Mouse (Mus musculus) CH12.LX (cell line): ENCODE data around the gene Spx. TPM values are rescaled to one million over a fixed set of nuclear protein-coding genes. Genes with fewer than 3 reads are reported as not detected.

Experiments used
- DNase-seq: peaks from one replicate; pipeline ENCODE4 v3.0.0-alpha.2; 2013; ENCODE audit errors: extremely low read depth
- H3K27ac ChIP-seq: 2 replicates; pipeline ENCODE4 v1.5.1; 2012; ENCODE audit warnings: low read depth, mild to moderate bottlenecking, control low read depth, moderate library complexity; ENCODE audit not compliant: insufficient read depth
- H3K27me3 ChIP-seq: replicated peaks from 2 replicates; pipeline ENCODE3; 2012; ENCODE audit warnings: inconsistent platforms
- H3K36me3 ChIP-seq, 2 experiments: replicated peaks in 1 of 2; 2 replicates each; pipeline versions ENCODE3 to v1.6.1; 2012; ENCODE audit warnings: inconsistent platforms in 1 of 2, low read length in 1 of 2, mild to moderate bottlenecking in 1 of 2, mixed read lengths in 1 of 2, moderate library complexity in 1 of 2; ENCODE audit not compliant: control insufficient read depth in 1 of 2, insufficient read depth in 1 of 2
- H3K4me1 ChIP-seq, 2 experiments: 2 replicates each; pipeline ENCODE4 v1.6.1; 2012; ENCODE audit warnings: inconsistent platforms in 1 of 2, moderate library complexity in 1 of 2; ENCODE audit not compliant: insufficient read depth in 2 of 2, control insufficient read depth in 1 of 2
- H3K4me2 ChIP-seq: 2 replicates; pipeline ENCODE4 v1.6.1; 2012; ENCODE audit warnings: low read depth, mild to moderate bottlenecking, control low read depth; ENCODE audit not compliant: poor library complexity, insufficient read depth, severe bottlenecking
- H3K4me3 ChIP-seq, 3 experiments: fragments of 150-350 bp in 1 of 3; sonication (generic) in 1 of 3; replicated peaks in 1 of 3; 2 replicates each; pipeline versions ENCODE3 to v1.5.1; 2011 to 2012; ENCODE audit warnings: low read depth in 2 of 3, low read length in 2 of 3, mild to moderate bottlenecking in 2 of 3, moderate library complexity in 2 of 3, control low read depth in 1 of 3, improper control_type of control experiment in 1 of 3, inconsistent platforms in 1 of 3, mixed read lengths in 1 of 3; ENCODE audit not compliant: poor library complexity in 1 of 3
- H3K79me2 ChIP-seq: replicated peaks from 2 replicates; pipeline ENCODE4 v1.6.1; 2012; ENCODE audit warnings: mild to moderate bottlenecking, moderate library complexity; ENCODE audit not compliant: control insufficient read depth, poor library complexity, insufficient read depth, severe bottlenecking; ENCODE audit errors: extremely low read depth
- H3K9ac ChIP-seq: 2 replicates; pipeline ENCODE4 v1.6.1; 2012; ENCODE audit warnings: low read depth, mild to moderate bottlenecking, control low read depth, moderate library complexity; ENCODE audit not compliant: insufficient read depth
- H3K9me3 ChIP-seq: replicated peaks from 2 replicates; pipeline ENCODE3; 2012; ENCODE audit warnings: low read length, inconsistent platforms, mixed read lengths
- BHLHE40 ChIP-seq: IDR thresholded peaks from 2 replicates; pipeline ENCODE4 v1.6.1; 2011; ENCODE audit warnings: mild to moderate bottlenecking, low read depth, low read length, improper control_type of control experiment
- CHD1 ChIP-seq: IDR thresholded peaks from 2 replicates; pipeline ENCODE4 v1.6.1; 2012; ENCODE audit warnings: low read depth, low read length, improper control_type of control experiment, inconsistent platforms
- E2F4 ChIP-seq: IDR thresholded peaks from 2 replicates; pipeline ENCODE4 v1.6.1; 2011; ENCODE audit warnings: low read depth, low read length, improper control_type of control experiment; ENCODE audit not compliant: insufficient replicate concordance
- ETS1 ChIP-seq: conservative IDR thresholded peaks from 2 replicates; pipeline ENCODE4 v1.6.1; 2012; ENCODE audit warnings: low read depth, mild to moderate bottlenecking, inconsistent platforms, low read length, improper control_type of control experiment, moderate library complexity
- GABPA ChIP-seq: IDR thresholded peaks from 2 replicates; pipeline ENCODE4 v1.6.1; 2012; ENCODE audit warnings: low read depth, low read length, improper control_type of control experiment, inconsistent platforms; ENCODE audit not compliant: insufficient replicate concordance
- HCFC1 ChIP-seq: IDR thresholded peaks from 2 replicates; pipeline ENCODE4 v1.6.1; 2012; ENCODE audit warnings: low read depth, mild to moderate bottlenecking, inconsistent platforms, low read length, improper control_type of control experiment
- JUND ChIP-seq: conservative IDR thresholded peaks from 2 replicates; pipeline ENCODE4 v1.6.1; 2011; ENCODE audit warnings: low read depth, low read length, improper control_type of control experiment
- KAT2A ChIP-seq: IDR thresholded peaks from 2 replicates; pipeline ENCODE4 v1.6.1; 2012; ENCODE audit warnings: low read length, improper control_type of control experiment, inconsistent platforms; ENCODE audit not compliant: insufficient replicate concordance
- MAZ ChIP-seq: IDR thresholded peaks from 2 replicates; pipeline ENCODE4 v1.6.1; 2012; ENCODE audit warnings: low read depth, mild to moderate bottlenecking, inconsistent platforms, low read length, improper control_type of control experiment, moderate library complexity
- MEF2A ChIP-seq: IDR thresholded peaks from 2 replicates; pipeline ENCODE4 v1.6.1; 2014; ENCODE audit warnings: low read depth, mild to moderate bottlenecking, inconsistent platforms, low read length, improper control_type of control experiment, borderline replicate concordance
- MYC ChIP-seq: IDR thresholded peaks from 2 replicates; pipeline ENCODE4 v1.6.1; 2011; ENCODE audit warnings: low read depth, mild to moderate bottlenecking, improper control_type of control experiment, low read length
- NELFE ChIP-seq: IDR thresholded peaks from 2 replicates; pipeline ENCODE4 v1.6.1; 2011; ENCODE audit warnings: low read depth, low read length, improper control_type of control experiment
- NRF1 ChIP-seq: IDR thresholded peaks from 2 replicates; pipeline ENCODE4 v1.6.1; 2014; ENCODE audit warnings: low read depth, mild to moderate bottlenecking, inconsistent platforms, low read length, improper control_type of control experiment, moderate library complexity
- PAX5 ChIP-seq: IDR thresholded peaks from 2 replicates; pipeline ENCODE4 v1.6.1; 2012; ENCODE audit warnings: low read length, inconsistent platforms, mixed read lengths
- POLR2A ChIP-seq: IDR thresholded peaks from 2 replicates; pipeline ENCODE4 v1.6.1; 2011; ENCODE audit warnings: low read depth, mild to moderate bottlenecking, improper control_type of control experiment, low read length
- RAD21 ChIP-seq: IDR thresholded peaks from 2 replicates; pipeline ENCODE4 v1.6.1; 2011; ENCODE audit warnings: low read depth, mild to moderate bottlenecking, low read length, improper control_type of control experiment, moderate library complexity
- RCOR1 ChIP-seq: conservative IDR thresholded peaks from 2 replicates; pipeline ENCODE4 v1.6.1; 2012; ENCODE audit warnings: low read depth, mild to moderate bottlenecking, inconsistent platforms, low read length, improper control_type of control experiment
- SIN3A ChIP-seq: IDR thresholded peaks from 2 replicates; pipeline ENCODE4 v1.6.1; 2012; ENCODE audit warnings: low read length, improper control_type of control experiment, inconsistent platforms
- SMC3 ChIP-seq: IDR thresholded peaks from 2 replicates; pipeline ENCODE4 v1.6.1; 2011; ENCODE audit warnings: low read depth, low read length, improper control_type of control experiment
- TBP ChIP-seq: conservative IDR thresholded peaks from 2 replicates; pipeline ENCODE4 v1.6.1; 2011; ENCODE audit warnings: low read depth, low read length, improper control_type of control experiment
- TCF12 ChIP-seq: IDR thresholded peaks from 2 replicates; pipeline ENCODE4 v1.6.1; 2014; ENCODE audit warnings: low read depth, mild to moderate bottlenecking, inconsistent platforms, low read length, improper control_type of control experiment
- UBTF ChIP-seq: IDR thresholded peaks from 2 replicates; pipeline ENCODE4 v1.6.1; 2012; ENCODE audit warnings: low read depth, mild to moderate bottlenecking, inconsistent platforms, low read length, improper control_type of control experiment, moderate library complexity
- USF2 ChIP-seq: conservative IDR thresholded peaks from 2 replicates; pipeline ENCODE4 v1.6.1; 2011; ENCODE audit warnings: low read depth, low read length, improper control_type of control experiment
- ZKSCAN1 ChIP-seq: IDR thresholded peaks from 2 replicates; pipeline ENCODE4 v1.6.1; 2012; ENCODE audit warnings: low read depth, inconsistent platforms, low read length, improper control_type of control experiment, borderline replicate concordance
- ZMIZ1 ChIP-seq: IDR thresholded peaks from 2 replicates; pipeline ENCODE4 v1.6.1; 2012; ENCODE audit warnings: low read depth, mild to moderate bottlenecking, inconsistent platforms, low read length, improper control_type of control experiment
- dilution Hi-C: fragments of 300-500 bp; cut with MboI; formaldehyde crosslinking; loops from 2 replicates; pipeline ENCODE4 v1.14.3; 2020; ENCODE audit warnings: low sequenced_read_pairs; ENCODE audit not compliant: extremely low pct_unique_long_range_greater_than_20kb, extremely low pct_ligation_motif_present
- in situ Hi-C: fragments of 300-500 bp; cut with MboI; formaldehyde crosslinking; loops from 3 replicates; pipeline ENCODE4 v1.14.3; 2019; ENCODE audit warnings: low sequenced_read_pairs, low pct_ligation_motif_present, low pct_unique_long_range_greater_than_20kb, mixed read lengths
- polyA plus RNA-seq: library from polyadenylated mRNA; unstranded; fragments of >175 nt; gene quantifications from 2 replicates; pipeline ENCODE4 v1.2.1, GENCODE M21; 2012; ENCODE audit warnings: low read depth; ENCODE audit not compliant: insufficient read length
- total RNA-seq, 2 experiments: library from RNA; depleted of rRNA; stranded (reverse); fragments of 300-350 nt in 1 of 2; fragments of >200 nt in 1 of 2; gene quantifications; 2 replicates each; pipeline ENCODE4 v1.2.3; 2012 to 2014

Gene Spx
- total and polyA plus RNA-seq, 3 experiments, result 0.16 to 0.51 TPM; not detected in 1

DNA sequence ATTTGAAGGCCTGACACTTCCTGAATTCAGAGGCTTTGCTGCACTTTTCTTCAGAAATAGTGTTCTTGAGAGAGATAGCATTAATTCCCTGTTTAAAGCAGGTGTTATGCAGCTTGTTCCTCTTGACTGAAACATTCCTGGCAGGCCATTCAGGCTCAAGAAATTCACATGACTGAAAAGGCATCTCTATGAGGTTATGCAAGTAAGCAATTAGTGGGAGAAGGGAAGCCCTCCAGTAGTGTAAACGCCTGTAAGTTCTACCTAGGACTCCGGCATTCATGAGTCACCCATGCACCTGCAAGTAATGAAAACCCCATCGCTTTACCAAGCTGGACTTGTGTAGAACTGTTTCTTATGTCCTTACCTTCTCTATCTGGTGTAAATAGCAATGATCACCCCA, 43.7 kb upstream of the Spx start:
- no peaks in the 10 kb centered on the region for H3K79me2 ChIP-seq
- peaks cover 72 to 94% of the 10 kb centered on the region in 2 experiments for H3K36me3 ChIP-seq
- H3K4me1 ChIP-seq, result no peaks in the 10 kb centered on the region
- DNase-seq, result no peak
- dilution Hi-C loops, result no loop called here
- H3K9me3 ChIP-seq, result no peaks in the 10 kb centered on the region
- no peak for TF ChIP-seq NELFE
- no peak for TF ChIP-seq TCF12
- no peak for TF ChIP-seq ZMIZ1
- no peak for TF ChIP-seq MYC
- TF ChIP-seq USF2, result no peak
- no peak for TF ChIP-seq JUND
- no peak for TF ChIP-seq RCOR1
- TF ChIP-seq HCFC1, result no peak
- no peak for TF ChIP-seq MEF2A
- no peak for TF ChIP-seq ETS1
- no peak for TF ChIP-seq UBTF
- TF ChIP-seq ZKSCAN1, result no peak
- no peak for TF ChIP-seq KAT2A
- no peak for TF ChIP-seq POLR2A
- no peak for TF ChIP-seq TBP
- TF ChIP-seq CHD1, result no peak
- TF ChIP-seq SIN3A, result no peak
- TF ChIP-seq, all 38 proteins: peak for 0
- H3K9ac ChIP-seq, result no peak overlapping the region
- in situ Hi-C loops, result no loop called here
- no peak overlapping the region for H3K4me3 ChIP-seq
- no peak overlapping the region for H3K27ac ChIP-seq
- no peaks in the 10 kb centered on the region for H3K27me3 ChIP-seq
- H3K4me2 ChIP-seq, result no peak overlapping the region

GRCm38 (mm10) chr6:142377081-142377480, 36.2 kb upstream of the Spx start:
- DNase-seq, result no peak
- in situ Hi-C loops (no loop called here), dilution Hi-C loops (no loop called here)
- Histone ChIP-seq H3K36me3 (peaks cover 55 to 91% of the 10 kb centered on the region in 2 experiments), H3K79me2 (no peaks in the 10 kb centered on the region), H3K4me3 (no peak overlapping the region), H3K4me2 (no peak overlapping the region), H3K9me3 (no peaks in the 10 kb centered on the region), H3K27me3 (no peaks in the 10 kb centered on the region), H3K4me1 (no peaks in the 10 kb centered on the region), H3K9ac (no peak overlapping the region), H3K27ac (no peak overlapping the region)
- TF ChIP-seq PAX5 (no peak), ZMIZ1 (no peak), MEF2A (no peak), BHLHE40 (no peak), SMC3 (no peak), GABPA (no peak), UBTF (no peak), E2F4 (no peak), MAZ (no peak), NRF1 (no peak), RAD21 (no peak)
